Mouse (Mus musculus) spleen, postnatal 10 days (tissue): Measurements from ENCODE around the gene Hoxc4.
A peak's percentile ranks its signal among the peaks of the same experiment; 100 is the strongest.

Source experiments
- DNase-seq, 2 experiments: peaks; one replicate each; pipeline ENCODE4 v3.0.0; 2021 to 2022; ENCODE audit warnings: low spot score in 2 of 2

Hoxc4 gene

GRCm38 (mm10) chr15:103011928-103012486 lies 6.7 kb upstream of the Hoxc4 start:
- DNase-seq: no peak

- peak in 1 of 2 experiments; percentile 42 for DNase-seq
Measured at GRCm38 (mm10) chr15:103013238-103013984, 5.3 kb upstream of the Hoxc4 start.

- DNase-seq: no peak
Measured at GRCm38 (mm10) chr15:103014166-103015008, 4.3 kb upstream of the Hoxc4 start.

- DNase-seq: no peak
Measured at GRCm38 (mm10) chr15:103015009-103015399, 3.7 kb upstream of the Hoxc4 start.

- no peak for DNase-seq
Measured at GRCm38 (mm10) chr15:103015406-103016166, 3.1 kb upstream of the Hoxc4 start.

- DNase-seq: no peak
Measured at GRCm38 (mm10) chr15:103020899-103021418, 2.2 kb downstream of the Hoxc4 start.

- DNase-seq: no peak
Measured at GRCm38 (mm10) chr15:103021544-103021943, 2.8 kb downstream of the Hoxc4 start.

- DNase-seq: no peak
Measured at GRCm38 (mm10) chr15:103024131-103024530, 5.4 kb downstream of the Hoxc4 start.

GRCm38 (mm10) chr15:103027266-103028235 lies 8.8 kb downstream of the Hoxc4 start:
- no peak for DNase-seq

GRCm38 (mm10) chr15:103028916-103029512 lies 10.3 kb downstream of the Hoxc4 start:
- no peak for DNase-seq

- DNase-seq: no peak
Measured at GRCm38 (mm10) chr15:103030142-103030541, 11.4 kb downstream of the Hoxc4 start.

GRCm38 (mm10) chr15:103032167-103032566 lies 13.4 kb downstream of the Hoxc4 start:
- no peak for DNase-seq

GRCm38 (mm10) chr15:103032646-103033575 lies 14.2 kb downstream of the Hoxc4 start:
- DNase-seq: no peak

GRCm38 (mm10) chr15:103034043-103034806 lies 15.5 kb downstream of the Hoxc4 start:
- no peak for DNase-seq

GRCm38 (mm10) chr15:103034807-103035547 lies 16.2 kb downstream of the Hoxc4 start:
- no peak for DNase-seq

GRCm38 (mm10) chr15:103035548-103035881 lies 16.8 kb downstream of the Hoxc4 start:
- DNase-seq: no peak

- DNase-seq: no peak
Measured at GRCm38 (mm10) chr15:103037579-103037978, 18.8 kb downstream of the Hoxc4 start.
